ENCODE assay signal across 8 mouse cellular contexts in the genomic region with DNA sequence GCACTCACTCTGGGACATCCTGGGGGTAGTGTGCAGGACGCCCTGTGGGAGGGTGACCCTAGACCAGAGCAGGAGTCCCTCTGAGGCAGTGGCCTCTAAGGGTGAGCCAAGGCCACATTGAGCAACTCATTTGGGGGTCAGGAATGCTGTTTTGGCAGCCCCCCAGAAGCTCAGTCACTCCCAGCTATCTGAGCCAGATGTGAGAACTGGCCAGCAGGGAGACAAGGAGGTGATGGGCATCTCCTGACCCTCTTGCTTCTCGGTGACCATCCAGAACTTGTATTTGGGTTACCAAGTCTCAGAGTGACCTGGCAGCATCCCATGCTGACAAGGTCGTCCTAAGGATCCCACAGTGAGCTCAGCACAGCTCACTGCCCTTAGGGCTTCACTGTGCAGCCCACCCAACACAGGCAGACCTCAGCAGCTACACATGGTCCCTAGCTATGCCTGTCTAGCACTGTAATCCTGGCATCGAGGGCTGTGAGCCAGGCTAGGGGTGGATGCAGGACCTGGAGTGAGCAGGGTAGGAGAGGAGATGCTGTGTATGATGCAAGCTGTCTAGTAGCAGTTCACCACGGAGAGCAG. TPM values are rescaled to one million over a fixed set of nuclear protein-coding genes. Genes with fewer than 3 reads are reported as not detected.
DNase-seq lines count a peak whose midpoint lies in the region; ATAC-seq lines count a peak whose summit lies in the region.
"Had no signal": no experiment of that assay in that cellular context is flagged by ENCODE, and none has a peak within 500 bp of the region (broad histone marks: within the 10 kb centered on the region; RNA-seq: fewer than 3 reads in every experiment).

No protein-coding gene starts in this region.

- no peaks in the 10 kb centered on the region for H3K9me3 ChIP-seq in midbrain, embryonic 16.5 days (replicated peaks; ENCODE audit: control insufficient read depth, low read length, poor library complexity, severe bottlenecking)
- H3K9me3 ChIP-seq: midbrain, embryonic 12.5 days had no signal

- no peak overlapping the region for H3K4me3 ChIP-seq in midbrain, embryonic 16.5 days (ENCODE audit: low read depth, low read length)
- H3K4me3 ChIP-seq: midbrain, embryonic 12.5 days had no signal

- H3K36me3 ChIP-seq in midbrain, embryonic 16.5 days (ENCODE audit: control insufficient read depth, insufficient read depth, low read length) = no peaks in the 10 kb centered on the region

- 55% methylated on average over 5 of the region's 5 CpGs for WGBS in midbrain, embryonic 16.5 days

- H3K4me2 ChIP-seq in midbrain, embryonic 16.5 days (ENCODE audit: low read length) = peak overlapping the region; percentile 51; the same call in 1 of the 2 replicates

- H3K9ac ChIP-seq in midbrain, embryonic 16.5 days (ENCODE audit: low read depth, low read length) = 0 out of 2 replicates have a peak overlapping the region, but pooled peaks have one; percentile 34
- H3K9ac ChIP-seq: midbrain, embryonic 12.5 days had no signal

- peak; percentile 29; the same call in 1 of the 2 replicates for ATAC-seq in midbrain, embryonic 16.5 days

- no peak overlapping the region for H3K27ac ChIP-seq in midbrain, embryonic 16.5 days (ENCODE audit: low read length)
- H3K27ac ChIP-seq: midbrain, embryonic 12.5 days had no signal

- peaks cover 11% of the 10 kb centered on the region for H3K4me1 ChIP-seq in midbrain, embryonic 16.5 days (ENCODE audit: control insufficient read depth, insufficient read depth, low read length)

- H3K27me3 ChIP-seq in midbrain, embryonic 16.5 days (ENCODE audit: control insufficient read depth, insufficient read depth, low read depth, low read length) = no peaks in the 10 kb centered on the region; the same call in 1 of the 2 replicates

- DNase-seq in 3134 (ENCODE audit: extremely low read depth, insufficient read length, low spot score) (peak; percentile 55), MN1 (ENCODE audit: low spot score) (peak; percentile 54)
- DNase-seq in gastrocnemius, postnatal 25 days = peak; percentile 64
- DNase-seq in kidney, postnatal 14 days = peak; percentile 66
- no peak for DNase-seq in thymus, postnatal 14 days
- no peak for DNase-seq in layer of hippocampus, adult 9-10 months (ENCODE audit: low spot score)

RNA-seq across cellular contexts. Expression of a gene that starts 49.3 kb away (rescaled TPM):
- total RNA-seq in gastrocnemius, postnatal 25 days (2021) = 10 to 100 TPM; 12.6 to 13.4 TPM
- polyA plus RNA-seq in midbrain, embryonic 16.5 days (2015; fragmentation: Nextera tagmentation; extraction: Ambion mirVana) = 6.9 TPM in 2 replicates

Comparison
In these comparisons a context has a peak if more than half of its experiments do, and no peak if none do; other contexts are left out.
1. DNase-seq: peak in 3134 (single experiment), MN1 (single experiment), gastrocnemius, postnatal 25 days (single experiment) and kidney, postnatal 14 days (single experiment); none in thymus, postnatal 14 days (single experiment) and layer of hippocampus, adult 9-10 months (single experiment).